Mouse (Mus musculus): ENCODE results near the gene Akp3.

The Akp3 gene

GRCm38 (mm10) chr1:87154501-87155120 is 29.8 kb downstream of the Akp3 start:
- DNase-seq (ENCODE audit: low read depth) = no peak

DNA sequence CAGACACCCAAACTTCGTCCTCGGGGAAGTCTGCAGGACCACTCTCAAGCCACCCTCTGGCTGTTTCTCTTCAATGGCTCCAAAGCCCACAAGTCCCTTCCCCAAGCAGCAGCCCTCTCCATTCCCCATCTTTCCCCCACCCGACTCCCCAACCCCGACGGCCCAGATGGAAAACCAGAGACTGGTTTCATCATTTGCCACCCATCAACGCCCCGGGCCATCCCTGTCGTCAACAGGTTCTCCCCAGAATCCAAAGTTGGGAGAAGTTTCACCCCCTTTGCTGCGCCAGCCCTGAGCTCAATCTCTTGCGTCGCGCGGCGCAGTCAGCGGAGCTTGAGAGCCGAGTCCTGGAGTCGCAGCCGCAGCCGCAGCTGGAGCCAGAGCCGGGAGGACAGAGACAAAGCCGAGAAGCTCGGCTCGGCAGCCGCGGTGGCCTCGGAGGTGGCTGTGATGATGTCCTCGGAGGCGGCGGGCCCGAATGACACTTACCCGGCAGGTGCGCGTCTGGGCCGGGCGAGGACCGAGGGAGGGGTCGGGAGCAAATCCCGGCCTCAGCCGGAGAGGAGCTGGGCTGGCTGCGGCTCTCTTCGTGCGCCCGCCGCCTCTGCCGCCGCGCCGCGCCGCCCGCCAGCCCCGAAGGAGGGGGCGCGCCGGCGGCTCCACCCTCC is 30.9 kb downstream of the Akp3 start:
- DNase-seq (ENCODE audit: low read depth) = no peak

- no peak for DNase-seq (ENCODE audit: low read depth)
These were observed 31.4 kb downstream of the Akp3 start, which contains the start of gene Ecel1 for GRCm38 (mm10) chr1:87156199-87156587. Ecel1 (minus strand) TSS chr1:87156521.

- DNase-seq (ENCODE audit: low read depth) = no peak
These were observed 34.6 kb downstream of the Akp3 start for GRCm38 (mm10) chr1:87159396-87159795.

- no peak for DNase-seq (ENCODE audit: low read depth)
These were observed 39.5 kb downstream of the Akp3 start for GRCm38 (mm10) chr1:87164164-87164795.

DNA sequence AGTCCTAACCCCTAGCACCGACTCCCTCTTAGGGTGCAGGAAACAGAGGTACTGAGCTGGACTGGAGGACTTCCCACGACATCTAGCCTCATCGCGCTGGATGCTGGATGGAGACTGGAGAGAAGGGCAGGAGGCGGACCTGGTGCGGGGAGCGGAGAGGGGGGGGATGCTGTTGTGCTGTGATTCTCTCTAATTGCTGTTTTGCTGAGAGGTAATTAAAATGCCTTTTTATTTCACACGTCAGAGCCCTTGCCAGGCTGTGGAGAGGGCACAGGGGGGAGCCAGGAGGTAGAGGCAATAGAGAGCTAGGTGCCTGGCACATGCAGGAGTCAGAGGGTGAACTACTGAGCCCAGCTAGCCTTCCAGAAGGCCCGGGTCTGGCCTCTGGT is 40.0 kb downstream of the Akp3 start:
- no peak for DNase-seq (ENCODE audit: low read depth)

DNA sequence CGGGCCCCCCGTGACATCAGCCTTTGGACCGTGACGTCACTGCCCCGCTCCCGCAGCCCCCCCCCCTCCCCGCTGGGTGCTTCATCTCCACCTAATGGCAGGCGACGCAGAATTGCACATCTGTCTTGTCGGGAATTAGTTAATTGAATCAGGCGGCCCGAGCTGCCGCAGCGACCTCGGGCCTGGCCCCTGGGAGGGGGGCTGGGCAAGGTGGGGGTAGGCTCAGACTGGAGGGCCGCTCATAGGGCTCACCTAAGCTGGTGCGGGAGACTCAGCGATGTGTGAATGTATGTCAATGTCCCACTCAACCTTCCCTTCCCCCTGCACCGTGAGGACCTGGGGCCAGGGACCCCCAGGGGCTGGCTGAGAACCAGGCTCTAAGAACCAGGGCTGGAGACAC is 45.7 kb downstream of the Akp3 start:
- DNase-seq (ENCODE audit: low read depth) = no peak

- DNase-seq (ENCODE audit: low read depth) = no peak
These were observed 46.5 kb downstream of the Akp3 start for GRCm38 (mm10) chr1:87171312-87171711.

DNA sequence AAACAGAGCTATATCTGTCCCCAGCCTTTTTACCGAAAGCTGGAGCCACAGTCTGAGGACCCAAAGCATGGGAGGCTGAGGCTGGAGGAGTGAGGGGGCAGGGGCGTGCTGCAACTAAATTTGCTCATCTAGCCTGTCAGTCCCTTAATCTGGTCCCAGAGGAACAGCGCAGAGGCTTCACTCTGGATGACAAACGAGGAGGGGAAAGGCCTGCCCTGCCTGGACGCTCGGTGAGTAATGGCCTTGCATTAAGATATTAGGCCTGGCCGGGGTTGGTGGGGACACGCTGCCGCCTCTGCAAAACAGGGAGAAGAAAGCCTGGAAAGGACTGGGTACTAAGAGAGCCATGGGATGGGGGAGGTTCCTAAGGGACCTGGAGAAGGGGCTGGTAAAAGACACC is 47.5 kb downstream of the Akp3 start:
- DNase-seq (ENCODE audit: low read depth) = no peak

- peak; percentile 35 for DNase-seq (ENCODE audit: low read depth)
These were observed 49.5 kb downstream of the Akp3 start for GRCm38 (mm10) chr1:87174006-87174955.

DNA sequence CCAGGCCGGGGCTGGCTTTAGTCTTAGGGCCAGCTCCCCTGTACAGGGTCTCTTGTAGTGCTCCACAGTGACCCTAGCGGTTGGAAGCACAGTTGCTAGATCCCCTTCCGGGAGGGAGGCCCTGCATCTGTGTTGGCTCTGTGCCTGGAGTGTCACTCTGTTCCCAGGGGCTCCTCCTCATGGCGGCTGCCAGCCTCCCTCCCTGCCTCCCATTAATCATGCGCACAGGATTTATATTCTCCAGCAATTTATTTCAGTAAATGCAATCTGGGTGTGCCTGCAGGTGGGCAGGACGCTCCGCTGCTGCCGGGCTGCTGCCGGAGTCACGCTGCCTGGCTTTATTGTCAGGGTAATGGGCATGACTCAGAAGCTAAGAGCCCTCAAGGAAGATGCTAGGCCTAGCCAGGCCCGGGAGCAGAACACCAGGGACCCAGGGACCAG is 51.1 kb downstream of the Akp3 start:
- no peak for DNase-seq (ENCODE audit: low read depth)
